Mouse (Mus musculus) common myeloid progenitor, adult 5-6 weeks (primary cell): ENCODE data around the gene Dot1l. TPM values are rescaled to one million over a fixed set of nuclear protein-coding genes. Genes with fewer than 3 reads are reported as not detected.
"Not testable (repeated sequence)": the region's sequence is repeated elsewhere in the genome, so short reads cannot be mapped to it uniquely, and the experiment has no call there.

Experiments
- ATAC-seq: replicated peaks from 2 replicates; pipeline ENCODE4 v1.8.0; 2016; ENCODE audit warnings: low read depth, mild to moderate bottlenecking, moderate TSS enrichment, inconsistent platforms; ENCODE audit not compliant: poor library complexity, severe bottlenecking
- total RNA-seq: library from RNA; stranded (forward); fragments of 200-1000, 187-1606 nt; gene quantifications from 2 replicates; pipeline ENCODE4 v1.2.3, GENCODE M21; 2017

Gene Dot1l
- total RNA-seq, 1 experiment from 2014 or later = 19.5 TPM

DNA sequence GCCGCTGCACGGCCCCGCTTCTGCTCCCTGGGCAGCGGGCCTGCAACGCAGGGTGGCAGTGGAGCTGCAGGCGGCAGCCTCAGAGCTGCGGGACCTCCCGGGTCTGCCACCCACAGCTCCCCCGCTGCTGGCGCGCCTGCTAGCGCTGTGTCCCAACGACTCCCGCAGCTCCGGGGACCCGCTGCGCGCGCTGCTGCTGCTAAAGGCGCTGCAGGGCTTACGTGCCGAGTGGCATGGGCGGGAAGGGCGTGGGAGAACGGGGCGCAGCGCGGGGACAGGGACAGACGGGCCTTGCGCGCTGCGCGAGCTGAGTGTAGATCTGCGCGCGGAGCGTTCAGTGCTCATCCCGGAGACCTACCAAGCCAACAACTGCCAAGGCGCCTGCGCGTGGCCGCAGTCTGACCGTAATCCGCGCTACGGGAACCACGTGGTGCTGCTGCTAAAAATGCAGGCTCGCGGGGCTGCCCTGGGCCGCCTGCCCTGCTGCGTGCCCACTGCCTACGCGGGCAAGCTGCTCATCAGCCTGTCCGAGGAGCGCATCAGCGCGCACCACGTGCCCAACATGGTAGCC is 52.1 kb downstream of the Dot1l start:
- ATAC-seq = peak; percentile 51

GRCm38 (mm10) chr10:80808099-80808984 is 53.3 kb downstream of the Dot1l start:
- ATAC-seq = no peak

- no peak for ATAC-seq
These were observed 54.1 kb downstream of the Dot1l start for GRCm38 (mm10) chr10:80808985-80809632.

GRCm38 (mm10) chr10:80810084-80810483 is 55.1 kb downstream of the Dot1l start:
- no peak for ATAC-seq

GRCm38 (mm10) chr10:80812391-80813041 is 57.5 kb downstream of the Dot1l start:
- ATAC-seq = no peak

GRCm38 (mm10) chr10:80813366-80813765 is 58.4 kb downstream of the Dot1l start, which contains the start of gene Jsrp1:
Jsrp1 (minus strand) TSS chr10:80813498.
- no peak for ATAC-seq

DNA sequence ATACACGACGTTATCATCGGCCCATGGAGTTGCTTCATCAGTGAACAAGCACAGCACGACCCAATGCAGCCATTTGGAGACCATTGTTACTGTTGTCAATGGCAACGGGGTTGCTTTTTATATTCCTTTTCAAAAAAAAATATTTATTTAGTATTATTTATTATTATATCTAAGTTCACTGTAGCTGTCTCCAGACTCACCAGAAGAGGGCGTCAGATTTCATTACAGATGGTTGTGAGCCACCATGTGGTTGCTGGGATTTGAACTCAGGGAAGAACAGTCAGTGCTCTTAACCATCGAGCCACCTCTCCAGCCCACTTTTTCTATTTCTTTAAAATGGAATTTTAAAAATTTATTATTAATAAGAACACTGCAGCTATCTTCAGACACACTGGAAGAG is 59.8 kb downstream of the Dot1l start:
- no peak for ATAC-seq

DNA sequence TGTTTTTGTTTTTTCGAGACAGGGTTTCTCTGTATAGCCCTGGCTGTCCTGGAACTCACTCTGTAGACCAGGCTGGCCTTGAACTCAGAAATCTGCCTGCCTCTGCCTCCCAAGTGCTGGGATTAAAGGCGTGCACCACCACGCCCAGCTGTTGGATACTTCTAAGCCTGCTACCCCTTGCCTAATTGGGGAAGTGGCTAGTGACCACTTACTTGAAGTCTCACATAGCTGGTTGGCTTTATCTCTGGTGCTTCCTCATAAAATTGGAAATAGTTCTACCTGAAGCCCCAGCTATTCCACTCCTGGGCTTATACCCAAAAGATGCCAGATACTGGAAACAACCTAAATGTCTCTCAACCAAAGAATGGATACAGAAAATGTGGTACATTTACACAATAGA is 61.3 kb downstream of the Dot1l start:
- ATAC-seq = peak; percentile 68

GRCm38 (mm10) chr10:80817164-80817563 is 62.2 kb downstream of the Dot1l start:
- no peak for ATAC-seq

DNA sequence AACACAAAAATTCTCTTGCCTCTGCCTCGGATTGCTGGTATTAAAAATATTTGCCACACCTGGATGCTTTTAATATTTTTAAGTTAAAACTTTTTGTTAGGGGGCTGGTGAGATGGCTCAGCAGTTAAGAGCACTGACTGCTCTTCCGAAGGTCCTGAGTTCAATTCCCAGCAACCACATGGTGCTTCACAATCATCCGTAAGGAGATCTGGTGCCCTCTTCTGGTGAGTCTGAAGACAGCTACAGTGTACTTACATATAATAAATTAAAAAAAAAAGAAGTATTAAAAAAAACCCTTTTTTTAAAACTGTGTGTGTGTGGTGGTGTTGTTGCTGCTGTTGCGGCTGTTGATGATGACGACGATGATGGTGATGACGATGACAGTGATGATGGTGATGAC is 62.9 kb downstream of the Dot1l start:
- not testable (repeated sequence) for ATAC-seq

- ATAC-seq = peak; percentile 69; the same call in 1 of the 2 replicates
These were observed 63.7 kb downstream of the Dot1l start for GRCm38 (mm10) chr10:80818599-80819281.

- ATAC-seq = no peak
These were observed 64.4 kb downstream of the Dot1l start for GRCm38 (mm10) chr10:80819406-80819805.

DNA sequence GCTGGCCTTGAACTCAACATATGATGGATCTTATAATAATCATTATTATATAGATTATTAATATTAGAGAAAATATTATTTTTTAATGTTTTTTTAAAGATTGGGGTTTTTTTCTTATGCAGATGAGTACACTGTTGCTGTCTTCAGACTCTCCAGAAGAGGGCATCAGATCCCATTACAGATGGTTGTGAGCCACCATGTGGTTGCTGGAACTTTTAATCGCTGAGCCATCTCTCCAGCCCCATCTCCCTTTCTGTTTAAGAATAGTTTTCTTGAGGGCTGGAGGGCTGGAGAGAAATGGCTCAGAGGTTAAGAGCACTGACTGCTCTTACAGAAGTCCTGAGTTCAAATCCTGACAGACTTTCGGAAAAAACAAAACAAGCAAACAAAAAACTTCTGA is 67.0 kb downstream of the Dot1l start:
- ATAC-seq = no peak

GRCm38 (mm10) chr10:80822528-80822927 is 67.5 kb downstream of the Dot1l start:
- ATAC-seq = no peak

GRCm38 (mm10) chr10:80823316-80823715 is 68.3 kb downstream of the Dot1l start:
- ATAC-seq = no peak

DNA sequence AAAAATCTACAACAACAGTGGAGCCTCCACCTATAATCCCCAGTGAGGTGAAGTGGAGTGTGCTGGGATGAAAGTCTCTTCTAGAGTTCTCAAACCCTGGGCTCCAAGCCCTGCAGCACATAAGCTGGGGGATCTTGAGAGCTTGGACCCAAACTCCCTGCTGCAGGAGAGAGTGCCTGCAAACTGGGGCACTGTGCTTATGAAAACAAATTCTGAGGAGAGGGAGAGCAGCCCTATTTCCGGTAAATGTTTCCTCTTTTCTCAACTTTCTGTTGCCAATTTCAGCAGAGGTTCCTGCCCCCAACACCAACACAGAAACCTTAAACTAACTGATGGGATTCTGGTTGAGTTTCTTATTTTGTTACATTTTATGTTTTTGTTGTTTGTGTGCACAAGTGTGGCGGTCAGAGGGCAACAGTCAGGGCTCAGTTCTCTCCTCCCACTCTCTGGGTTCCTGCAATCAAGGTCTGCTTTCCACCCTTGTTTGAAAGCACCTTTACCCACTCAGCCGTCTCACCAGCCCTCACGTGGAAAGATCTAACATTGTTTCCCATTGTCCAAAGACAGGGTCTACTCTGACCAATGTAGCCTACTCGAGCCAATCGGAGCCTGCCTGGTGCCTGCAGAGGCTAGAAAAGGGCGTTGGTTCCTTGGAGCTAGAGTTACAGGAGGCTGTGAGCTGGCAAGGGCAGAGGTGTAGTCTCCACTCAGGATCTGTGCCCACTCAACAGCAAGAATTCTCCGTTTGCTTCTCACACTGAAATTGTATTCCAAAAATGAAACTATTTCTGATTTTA is 69.0 kb downstream of the Dot1l start:
- no peak for ATAC-seq

DNA sequence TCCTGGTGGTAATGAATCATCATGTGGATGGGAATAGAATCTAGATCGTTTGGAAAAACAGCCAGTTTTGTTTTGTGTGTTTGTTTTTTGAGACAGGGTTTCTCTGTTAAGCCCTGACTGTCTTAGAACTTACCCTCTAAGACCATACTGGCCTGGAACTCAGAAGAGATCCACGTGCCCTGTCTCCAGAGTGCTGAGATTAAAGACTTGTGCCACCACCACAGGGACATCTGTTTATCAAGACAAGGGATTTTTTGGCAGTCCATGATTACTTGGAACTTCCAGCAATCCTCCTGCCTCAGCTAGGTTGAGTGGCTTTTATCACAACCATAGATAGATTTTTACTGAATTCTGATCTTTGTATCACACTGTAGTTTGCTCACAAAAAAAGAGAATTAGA is 69.8 kb downstream of the Dot1l start:
- ATAC-seq = no peak

GRCm38 (mm10) chr10:80826151-80827062 is 71.4 kb downstream of the Dot1l start, which contains the start of gene Oaz1:
Oaz1 (plus strand) TSS chr10:80826656.
- peak; percentile 83 for ATAC-seq
